Mouse (Mus musculus): Measurements from ENCODE around the gene Pdgfb.

DNA sequence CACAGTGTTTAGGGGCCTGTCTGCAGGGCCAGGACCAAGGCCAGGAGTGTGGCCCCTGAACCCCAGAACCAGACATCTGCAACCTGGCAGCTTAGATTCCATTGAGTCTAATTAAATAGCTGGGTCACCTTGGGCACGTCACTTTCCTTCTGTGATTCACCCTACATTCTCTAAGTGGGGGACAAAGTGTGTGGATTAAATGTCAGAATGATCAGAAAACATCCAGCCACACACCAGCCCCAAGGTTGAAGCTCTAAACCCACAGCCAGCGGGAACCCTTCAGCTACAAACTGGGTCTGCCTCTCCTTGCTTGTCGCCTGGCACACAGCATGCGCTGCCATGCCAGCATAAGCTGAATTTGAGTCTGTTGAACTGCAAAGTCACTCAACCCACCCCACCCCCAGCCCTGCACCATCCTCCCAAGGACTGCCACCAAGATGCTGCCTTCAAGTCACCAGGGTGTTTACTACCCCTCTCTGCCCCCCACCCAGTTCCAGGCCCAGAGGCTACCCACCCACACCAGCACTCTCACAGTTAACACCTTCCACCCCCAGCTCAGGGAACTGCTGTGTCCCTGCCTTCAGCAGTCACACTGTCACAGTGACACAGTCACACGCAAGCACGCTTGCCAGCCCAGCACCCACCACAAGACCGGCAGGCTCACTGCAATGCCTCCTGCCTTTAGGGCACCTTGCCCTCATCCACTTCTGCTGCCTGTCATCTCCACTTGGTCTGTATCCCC, 605 bp upstream of the Pdgfb start:
- no peak for TF ChIP-seq EP300 (IDR thresholded peaks at IDR 0.05; ENCODE audit: low read depth)
- no peak for TF ChIP-seq CTCF (IDR thresholded peaks at IDR 0.05; ENCODE audit: low read depth)
